Mouse (Mus musculus) liver, embryonic 16.5 days (tissue): ENCODE measurements around the gene Lrrc29. TPM values are rescaled to one million over a fixed set of nuclear protein-coding genes. Genes with fewer than 3 reads are reported as not detected.
"Not testable (repeated sequence)": the region's sequence is repeated elsewhere in the genome, so short reads cannot be mapped to it uniquely, and the experiment has no call there.

ENCODE experiments used
- ATAC-seq: fragments of 200-750 bp; cut with Nextera tagmentation; 2 replicates; pipeline ENCODE4 v1.8.0; 2017; ENCODE audit warnings: low read depth, mild to moderate bottlenecking, moderate number of reproducible peaks, moderate library complexity
- H3K27ac ChIP-seq: fragments of 300-500 bp; sonication (generic); 2 replicates; pipeline ENCODE4 v1.5.1; 2014; ENCODE audit warnings: mild to moderate bottlenecking, low read length
- H3K27me3 ChIP-seq: fragments of 300-500 bp; sonication (generic); 2 replicates; pipeline ENCODE4 v1.6.1; 2014; ENCODE audit warnings: low read depth, low read length, mixed read lengths; ENCODE audit not compliant: control insufficient read depth, insufficient read depth
- H3K36me3 ChIP-seq: fragments of 300-500 bp; sonication (generic); 2 replicates; pipeline ENCODE4 v1.6.1; 2014; ENCODE audit warnings: mild to moderate bottlenecking; ENCODE audit not compliant: control insufficient read depth, insufficient read depth
- H3K4me1 ChIP-seq: fragments of 300-500 bp; sonication (generic); 2 replicates; pipeline ENCODE4 v1.6.1; 2014; ENCODE audit warnings: low read depth, low read length, mixed read lengths; ENCODE audit not compliant: control insufficient read depth
- H3K4me2 ChIP-seq: fragments of 300-500 bp; sonication (generic); 2 replicates; pipeline ENCODE4 v1.6.1; 2014; ENCODE audit warnings: low read depth, low read length, mixed read lengths
- H3K4me3 ChIP-seq: fragments of 300-500 bp; sonication (generic); 2 replicates; pipeline ENCODE4 v1.5.1; 2014; ENCODE audit warnings: low read depth, mild to moderate bottlenecking, low read length
- H3K9ac ChIP-seq: fragments of 300-500 bp; sonication (generic); 2 replicates; pipeline ENCODE4 v1.6.1; 2014; ENCODE audit warnings: low read depth, low read length
- H3K9me3 ChIP-seq: fragments of 300-500 bp; sonication (generic); replicated peaks from 2 replicates; pipeline ENCODE4 v1.6.1; 2016; ENCODE audit warnings: low read length; ENCODE audit not compliant: control insufficient read depth
- WGBS: fragments of 180-500 bp; shearing (Covaris S2); extraction: QIAGEN DNeasy Blood & Tissue Kit; methylation state at CpG from one replicate; pipeline ENCODE4 v1.1.7; 2014; ENCODE audit not compliant: insufficient replicate concordance; 5-methylcytosine and 5-hydroxymethylcytosine counted together
- polyA plus RNA-seq: library from polyadenylated mRNA; unstranded; fragments of >200 nt; fragmentation: Nextera tagmentation; extraction: Ambion mirVana; gene quantifications from 2 replicates; pipeline ENCODE4 v1.2.1, GENCODE M21; 2015

Lrrc29 gene
- polyA plus RNA-seq, 1 experiment from 2014 or later: 12.5 TPM

DNA sequence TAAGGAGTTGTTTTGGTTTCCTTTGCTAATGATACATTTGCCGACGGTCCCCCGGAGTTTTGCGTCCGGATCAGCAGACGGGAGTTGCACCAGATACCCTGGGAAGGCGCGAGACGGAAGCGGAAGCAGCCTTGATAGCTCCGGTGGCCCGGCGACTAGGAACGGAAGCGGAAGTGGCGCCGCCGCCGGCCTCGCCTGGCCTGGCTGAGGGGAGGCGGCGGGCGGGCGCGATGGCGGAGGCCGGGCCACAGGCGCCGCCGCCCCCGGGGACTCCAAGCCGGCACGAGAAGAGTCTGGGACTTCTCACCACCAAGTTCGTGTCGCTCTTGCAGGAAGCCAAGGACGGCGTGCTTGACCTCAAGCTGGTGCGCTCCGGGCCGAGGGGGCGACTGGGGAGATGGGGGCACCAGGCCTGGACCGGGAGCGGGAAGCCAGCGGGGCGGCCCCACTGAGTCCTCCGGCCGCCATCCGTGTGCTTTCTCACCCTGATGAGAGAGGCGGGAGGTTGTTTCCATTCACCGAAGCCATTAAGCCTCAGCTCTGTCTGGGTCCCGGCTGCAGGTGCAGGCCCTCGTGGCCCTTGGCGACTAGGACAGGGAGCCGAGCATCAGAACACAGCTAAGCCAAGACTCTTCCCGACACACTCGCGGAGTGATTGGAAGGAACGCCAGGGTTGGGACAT lies 28.4 kb downstream of the Lrrc29 start, which contains the start of gene E2f4:
Gene E2f4, plus strand, starts transcription at position 153 of the 682 bp plus-strand sequence.
- no peaks in the 10 kb centered on the region for H3K27me3 ChIP-seq
- H3K9me3 ChIP-seq: no peaks in the 10 kb centered on the region
- peaks cover 29% of the 10 kb centered on the region for H3K36me3 ChIP-seq
- H3K9ac ChIP-seq: peak within 1 kb of the TSS; percentile 98
- H3K4me1 ChIP-seq: peaks cover 28% of the 10 kb centered on the region
- peak within 1 kb of the TSS; percentile 97 for H3K4me3 ChIP-seq
- ATAC-seq: peak; percentile 66
- peak within 1 kb of the TSS; percentile 80 for H3K4me2 ChIP-seq
- under 1% methylated on average over 52 of the region's 58 CpGs for WGBS
- H3K27ac ChIP-seq: peak within 1 kb of the TSS; percentile 86

DNA sequence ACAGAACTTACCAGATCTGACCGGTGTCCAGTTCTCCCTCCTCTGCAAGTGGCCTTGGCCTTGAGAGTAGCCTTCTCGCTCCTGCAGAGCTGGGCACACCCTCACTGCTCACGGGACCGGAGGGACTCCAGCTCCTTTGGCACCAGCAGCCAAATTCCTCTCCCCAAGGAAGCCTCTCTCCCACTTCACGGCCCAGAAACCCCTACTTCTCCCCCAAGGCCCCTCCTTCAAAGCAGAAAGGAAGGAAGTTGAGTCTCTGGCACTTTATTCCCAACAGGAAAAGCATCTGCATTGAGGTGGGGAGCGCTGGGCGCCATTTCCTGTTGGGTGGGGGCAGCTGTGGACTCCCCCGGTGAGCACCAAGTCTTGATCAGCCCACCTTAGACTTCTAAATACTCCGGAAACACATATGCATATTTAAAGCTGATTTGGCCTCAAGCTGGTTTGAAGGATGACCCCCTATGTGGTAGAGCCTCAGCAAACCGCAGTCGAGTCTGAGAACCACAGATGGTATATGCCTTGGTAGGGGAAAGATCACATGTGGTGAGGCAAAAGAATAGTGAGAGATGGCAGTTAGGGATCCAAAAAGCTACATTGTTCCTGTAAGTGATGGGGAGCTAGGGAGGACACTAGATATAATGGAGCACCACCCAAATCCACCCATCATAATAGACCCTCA lies 30.0 kb downstream of the Lrrc29 start, which contains the start of gene Exoc3l:
Gene Exoc3l, minus strand, starts transcription at position 207 of the 679 bp plus-strand sequence.
- no peak for ATAC-seq
- Histone ChIP-seq H3K4me2 (peak within 1 kb of the TSS; percentile 80), H3K9me3 (no peaks in the 10 kb centered on the region), H3K36me3 (peaks cover 13% of the 10 kb centered on the region), H3K27ac (peak within 1 kb of the TSS; percentile 86), H3K27me3 (no peaks in the 10 kb centered on the region), H3K9ac (peak within 1 kb of the TSS; percentile 98), H3K4me1 (peaks cover 19% of the 10 kb centered on the region), H3K4me3 (peak within 1 kb of the TSS; percentile 97)
- whole genome bisulfite sequencing: 23% methylated on average over 11 of the region's 11 CpGs

DNA sequence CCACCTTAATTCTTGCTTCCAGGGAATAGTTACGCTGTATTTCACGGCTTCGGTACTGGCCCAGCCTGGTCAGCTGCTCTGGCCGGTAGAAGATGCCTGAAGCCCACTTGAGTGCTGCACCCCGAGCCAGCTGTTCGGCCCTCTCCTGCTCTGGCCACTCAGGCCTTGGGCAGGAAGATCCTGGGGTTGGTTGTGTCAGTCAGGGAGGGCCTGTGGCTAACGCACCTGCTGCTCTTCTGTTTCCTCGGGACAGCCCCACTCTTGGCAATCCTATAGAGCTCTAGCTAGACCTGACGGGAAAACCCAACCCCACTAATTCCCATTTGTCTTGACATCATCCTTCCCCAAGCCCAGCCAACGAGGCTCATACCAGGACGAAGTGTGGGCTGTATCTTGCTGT lies 30.8 kb downstream of the Lrrc29 start:
- Histone ChIP-seq H3K4me1 (peaks cover 23% of the 10 kb centered on the region), H3K36me3 (peaks cover 6% of the 10 kb centered on the region), H3K27me3 (peaks cover 6% of the 10 kb centered on the region), H3K9me3 (no peaks in the 10 kb centered on the region), H3K4me2 (no peak overlapping the region), H3K4me3 (peak overlapping the region; percentile 0; the same call in 1 of the 2 replicates), H3K27ac (no peak overlapping the region), H3K9ac (no peak overlapping the region)
- no peak for ATAC-seq
- 60% methylated on average over 11 of the region's 11 CpGs for WGBS

DNA sequence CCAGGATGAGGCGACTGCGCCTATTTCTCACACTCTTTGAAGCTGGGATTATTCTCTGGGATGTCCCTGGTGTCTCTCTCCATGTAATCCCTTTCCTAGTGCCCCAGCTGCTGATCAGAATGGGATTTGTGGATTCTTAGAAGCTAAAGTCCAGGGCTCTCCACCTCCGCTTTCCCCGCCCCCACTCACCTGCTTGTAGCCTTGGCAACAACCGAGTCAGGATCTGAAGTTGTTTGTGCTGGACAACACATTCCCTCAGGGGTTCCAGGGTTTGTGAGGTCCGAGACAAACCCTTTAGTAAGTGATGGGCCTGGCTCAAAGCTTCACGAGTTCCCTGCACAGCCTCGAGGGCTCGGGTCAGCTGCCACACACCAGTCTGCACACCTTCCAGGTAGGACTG lies 31.3 kb downstream of the Lrrc29 start:
- H3K4me2 ChIP-seq: no peak overlapping the region
- ATAC-seq: no peak
- WGBS: 71% methylated on average over 9 of the region's 9 CpGs
- no peak overlapping the region for H3K9ac ChIP-seq
- H3K4me1 ChIP-seq: peaks cover 27% of the 10 kb centered on the region
- H3K36me3 ChIP-seq: peaks cover 4% of the 10 kb centered on the region; the same call in 1 of the 2 replicates
- no peak overlapping the region for H3K27ac ChIP-seq
- H3K4me3 ChIP-seq: peak overlapping the region; percentile 0; the same call in 1 of the 2 replicates
- H3K9me3 ChIP-seq: no peaks in the 10 kb centered on the region
- peaks cover 11% of the 10 kb centered on the region for H3K27me3 ChIP-seq

DNA sequence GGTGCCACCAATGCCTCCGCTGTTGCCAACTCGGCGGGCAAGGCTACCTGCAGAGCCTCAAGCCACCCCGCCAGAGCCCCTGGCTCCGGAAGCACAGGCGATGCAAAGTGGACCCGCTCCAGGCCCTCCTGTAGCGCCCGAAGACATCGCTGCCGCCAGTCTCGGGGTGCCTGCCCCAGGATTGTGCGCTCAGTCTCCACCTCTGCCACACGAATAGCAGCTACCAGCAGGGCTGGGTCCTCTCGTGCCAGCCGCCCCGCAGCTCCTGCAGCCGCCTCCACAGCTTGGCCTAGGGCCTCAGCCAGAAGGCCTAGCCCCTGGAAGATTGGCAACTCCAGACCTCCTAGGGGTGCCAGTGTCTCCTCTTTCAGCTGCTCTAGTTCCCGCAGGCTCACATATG lies 32.7 kb downstream of the Lrrc29 start:
- Histone ChIP-seq H3K4me2 (no peak overlapping the region), H3K36me3 (no peaks in the 10 kb centered on the region), H3K27ac (no peak overlapping the region), H3K4me1 (peaks cover 30% of the 10 kb centered on the region), H3K4me3 (no peak overlapping the region), H3K27me3 (peaks cover 15% of the 10 kb centered on the region), H3K9me3 (no peaks in the 10 kb centered on the region), H3K9ac (no peak overlapping the region)
- ATAC-seq: no peak
- WGBS: 83% methylated on average over 19 of the region's 19 CpGs

DNA sequence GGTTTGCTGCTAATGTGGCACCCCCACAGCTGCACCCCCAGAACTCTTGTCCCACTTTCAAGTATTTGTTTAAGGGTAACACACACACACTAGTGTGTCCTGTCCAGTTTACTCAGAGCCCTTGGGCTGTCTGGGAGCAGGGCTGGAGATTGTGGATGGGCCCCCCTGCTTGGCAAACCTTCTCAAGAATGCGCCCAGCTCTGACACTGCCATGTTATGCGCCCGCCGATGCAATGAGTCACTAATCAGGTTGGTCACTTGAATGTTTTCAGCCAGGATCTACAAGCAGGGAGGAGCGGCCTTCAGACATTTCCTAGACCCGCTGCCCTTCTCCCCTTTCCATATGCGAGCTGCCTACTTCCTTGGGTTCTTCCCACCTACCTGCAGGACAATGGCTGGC lies 33.6 kb downstream of the Lrrc29 start:
- Histone ChIP-seq H3K9me3 (no peaks in the 10 kb centered on the region), H3K27ac (no peak overlapping the region), H3K9ac (no peak overlapping the region), H3K36me3 (no peaks in the 10 kb centered on the region), H3K27me3 (peaks cover 15% of the 10 kb centered on the region), H3K4me1 (peaks cover 30% of the 10 kb centered on the region), H3K4me3 (no peak overlapping the region), H3K4me2 (no peak overlapping the region)
- ATAC-seq: no peak
- WGBS: 80% methylated on average over 7 of the region's 7 CpGs

DNA sequence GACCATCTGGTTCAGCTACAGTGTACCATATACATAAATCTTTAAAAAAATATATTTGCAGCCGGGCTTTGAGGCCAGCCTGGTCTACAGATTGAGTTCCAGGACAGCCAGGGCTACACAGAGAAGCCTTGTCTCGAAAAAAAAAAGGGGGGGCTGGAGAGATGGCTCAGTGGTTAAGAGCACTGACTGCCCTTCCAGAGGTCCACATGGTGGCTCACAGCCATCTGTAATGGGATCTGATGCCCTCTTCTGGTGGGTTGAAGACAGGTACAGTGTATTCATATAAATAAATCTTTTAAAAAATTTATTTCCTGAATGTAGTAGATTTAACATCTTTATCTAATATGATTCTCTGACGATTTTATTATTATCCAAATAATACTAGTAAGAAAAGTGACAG lies 34.3 kb downstream of the Lrrc29 start:
- H3K36me3 ChIP-seq, H3K9me3 ChIP-seq, H3K9ac ChIP-seq, H3K4me3 ChIP-seq, H3K4me2 ChIP-seq, H3K27ac ChIP-seq, ATAC-seq: not testable (repeated sequence)
- Histone ChIP-seq H3K4me1 (peaks cover 30% of the 10 kb centered on the region), H3K27me3 (peaks cover 15% of the 10 kb centered on the region)
- WGBS: 44% methylated on average over 3 of the region's 3 CpGs

DNA sequence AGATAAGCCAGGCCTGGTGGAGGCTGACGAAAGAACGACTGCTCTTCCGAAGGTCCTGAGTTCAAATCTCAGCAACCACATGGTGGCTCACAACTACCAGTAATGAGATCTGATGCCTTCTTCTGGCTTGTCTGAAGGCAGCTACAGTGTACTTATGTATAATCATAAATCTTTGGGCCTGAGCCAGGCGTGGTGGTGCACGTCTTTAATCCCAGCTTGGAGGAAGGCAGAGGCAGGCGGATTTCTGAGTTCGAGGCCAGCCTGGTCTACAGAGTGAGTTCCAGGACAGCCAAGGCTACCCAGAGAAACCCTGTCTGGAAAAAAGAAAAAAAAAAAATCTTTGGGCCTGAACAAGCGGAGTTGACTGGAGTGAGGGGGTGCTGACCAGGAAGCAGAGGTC lies 34.7 kb downstream of the Lrrc29 start:
- ATAC-seq, H3K27ac ChIP-seq, H3K4me2 ChIP-seq, H3K4me3 ChIP-seq, H3K9ac ChIP-seq, H3K36me3 ChIP-seq, H3K9me3 ChIP-seq: not testable (repeated sequence)
- 64% methylated on average over 8 of the region's 8 CpGs for WGBS
- peaks cover 15% of the 10 kb centered on the region for H3K27me3 ChIP-seq
- peaks cover 28% of the 10 kb centered on the region for H3K4me1 ChIP-seq
